Mouse (Mus musculus) kidney, embryonic 15.5 days (tissue): ENCODE data around the gene Sspn. TPM values are rescaled to one million over a fixed set of nuclear protein-coding genes. Genes with fewer than 3 reads are reported as not detected.

ENCODE experiments used
- ATAC-seq: fragments of 200-750 bp; cut with Nextera tagmentation; replicated peaks from 2 replicates; pipeline ENCODE4 v1.8.0; 2017; ENCODE audit warnings: moderate TSS enrichment; ENCODE audit not compliant: low FRiP score
- H3K27ac ChIP-seq: fragments of 300-500 bp; sonication (generic); 2 replicates; pipeline ENCODE4 v1.5.1; 2015; ENCODE audit warnings: mild to moderate bottlenecking, inconsistent platforms
- H3K27me3 ChIP-seq: fragments of 300-500 bp; sonication (generic); 2 replicates; pipeline ENCODE4 v1.6.1; 2015; ENCODE audit warnings: inconsistent platforms
- H3K36me3 ChIP-seq: fragments of 300-500 bp; sonication (generic); 2 replicates; pipeline ENCODE4 v1.6.1; 2015; ENCODE audit warnings: inconsistent platforms
- H3K4me1 ChIP-seq: fragments of 300-500 bp; sonication (generic); 2 replicates; pipeline ENCODE4 v1.6.1; 2015; ENCODE audit warnings: inconsistent platforms
- H3K4me2 ChIP-seq: fragments of 300-500 bp; sonication (generic); 2 replicates; pipeline ENCODE4 v1.6.1; 2015; ENCODE audit warnings: moderate library complexity, mild to moderate bottlenecking, inconsistent platforms
- H3K4me3 ChIP-seq: fragments of 300-500 bp; sonication (generic); replicated peaks from 2 replicates; pipeline ENCODE4 v1.5.1; 2015; ENCODE audit warnings: mild to moderate bottlenecking, inconsistent platforms
- H3K9ac ChIP-seq: fragments of 300-500 bp; sonication (generic); 2 replicates; pipeline ENCODE4 v1.6.1; 2015; ENCODE audit warnings: mild to moderate bottlenecking, inconsistent platforms
- H3K9me3 ChIP-seq: fragments of 300-500 bp; sonication (generic); replicated peaks from 2 replicates; pipeline ENCODE4 v1.6.1; 2016; ENCODE audit warnings: inconsistent platforms
- WGBS: fragments of 180-500 bp; shearing (Covaris S2); methylation state at CpG from one replicate; pipeline ENCODE4 v1.1.7; 2015; ENCODE audit warnings: mixed read lengths; 5-methylcytosine and 5-hydroxymethylcytosine counted together
- polyA plus RNA-seq: library from polyadenylated mRNA; unstranded; fragments of >200 nt; fragmentation: Nextera tagmentation; extraction: Ambion mirVana; gene quantifications from 2 replicates; pipeline ENCODE4 v1.2.1, GENCODE M21; 2015

Gene Sspn
- polyA plus RNA-seq, result 10.2 and 11.8 TPM in 2 replicates

GRCm38 (mm10) chr6:145931341-145931740 is at the start of gene Sspn:
TSS of gene Sspn (plus strand) at chr6:145931641.
- Histone ChIP-seq H3K27ac (no peak within 1 kb of the TSS), H3K4me1 (peaks cover 20% of the 10 kb centered on the region), H3K36me3 (no peaks in the 10 kb centered on the region), H3K9ac (no peak within 1 kb of the TSS), H3K4me3 (no peak within 1 kb of the TSS), H3K4me2 (no peak within 1 kb of the TSS), H3K27me3 (no peaks in the 10 kb centered on the region), H3K9me3 (no peaks in the 10 kb centered on the region)
- WGBS, result 81% methylated on average over 3 of the region's 3 CpGs
- ATAC-seq, result no peak

GRCm38 (mm10) chr6:145883010-145883409 is 48.4 kb upstream of the Sspn start:
- no peak overlapping the region for H3K4me2 ChIP-seq
- no peaks in the 10 kb centered on the region for H3K27me3 ChIP-seq
- 48% methylated on average over 1 of the region's 1 CpGs for WGBS
- H3K9me3 ChIP-seq, result no peaks in the 10 kb centered on the region
- ATAC-seq, result no peak
- H3K27ac ChIP-seq, result no peak overlapping the region
- H3K9ac ChIP-seq, result no peak overlapping the region
- no peaks in the 10 kb centered on the region for H3K4me1 ChIP-seq
- no peaks in the 10 kb centered on the region for H3K36me3 ChIP-seq
- H3K4me3 ChIP-seq, result no peak overlapping the region

DNA sequence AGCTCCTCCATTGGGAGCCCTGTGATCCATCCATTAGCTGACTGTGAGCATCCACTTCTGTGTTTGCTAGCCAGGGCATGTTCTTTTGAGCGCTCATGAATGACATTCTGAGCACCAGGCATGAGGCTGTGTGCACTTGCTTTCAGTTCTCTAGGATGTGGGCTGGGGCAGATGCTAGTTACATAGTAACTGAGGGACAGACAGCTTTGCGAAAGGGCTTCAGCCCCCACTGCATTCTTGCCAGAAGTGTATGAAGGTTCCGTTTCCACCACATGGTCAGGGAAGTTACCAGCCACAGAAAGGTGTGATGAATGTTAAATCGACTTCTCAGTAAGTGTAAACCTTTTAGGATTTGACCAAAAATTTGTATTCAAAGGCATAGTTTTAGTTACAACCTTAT is 47.8 kb upstream of the Sspn start:
- Histone ChIP-seq H3K9me3 (no peaks in the 10 kb centered on the region), H3K4me2 (no peak overlapping the region), H3K27ac (no peak overlapping the region), H3K36me3 (no peaks in the 10 kb centered on the region), H3K4me1 (no peaks in the 10 kb centered on the region), H3K9ac (no peak overlapping the region), H3K27me3 (no peaks in the 10 kb centered on the region), H3K4me3 (no peak overlapping the region)
- 68% methylated on average over 4 of the region's 4 CpGs for WGBS
- no peak for ATAC-seq

DNA sequence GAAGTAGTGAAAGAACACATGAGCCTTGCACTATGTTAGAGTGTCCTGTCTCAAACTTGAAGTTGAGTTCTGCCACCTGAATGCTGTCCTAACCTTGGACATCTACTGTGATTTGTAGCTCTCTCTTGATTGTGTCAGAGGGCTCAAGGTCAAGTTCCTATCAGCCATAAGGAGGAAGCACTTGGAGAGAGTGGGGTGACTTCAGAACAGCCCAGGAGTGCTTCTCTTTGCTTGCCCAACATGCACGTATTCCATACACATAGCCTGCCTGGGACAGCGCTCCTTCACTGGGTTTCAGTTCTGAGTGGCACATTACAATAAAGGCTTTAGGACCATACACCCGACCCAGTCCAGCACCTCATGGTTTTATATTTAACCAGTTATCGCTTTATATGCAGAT is 46.4 kb upstream of the Sspn start:
- Histone ChIP-seq H3K27me3 (no peaks in the 10 kb centered on the region), H3K36me3 (no peaks in the 10 kb centered on the region), H3K27ac (no peak overlapping the region), H3K4me1 (no peaks in the 10 kb centered on the region), H3K9me3 (no peaks in the 10 kb centered on the region), H3K9ac (no peak overlapping the region), H3K4me3 (no peak overlapping the region), H3K4me2 (no peak overlapping the region)
- WGBS, result 77% methylated on average over 4 of the region's 4 CpGs
- ATAC-seq, result no peak

DNA sequence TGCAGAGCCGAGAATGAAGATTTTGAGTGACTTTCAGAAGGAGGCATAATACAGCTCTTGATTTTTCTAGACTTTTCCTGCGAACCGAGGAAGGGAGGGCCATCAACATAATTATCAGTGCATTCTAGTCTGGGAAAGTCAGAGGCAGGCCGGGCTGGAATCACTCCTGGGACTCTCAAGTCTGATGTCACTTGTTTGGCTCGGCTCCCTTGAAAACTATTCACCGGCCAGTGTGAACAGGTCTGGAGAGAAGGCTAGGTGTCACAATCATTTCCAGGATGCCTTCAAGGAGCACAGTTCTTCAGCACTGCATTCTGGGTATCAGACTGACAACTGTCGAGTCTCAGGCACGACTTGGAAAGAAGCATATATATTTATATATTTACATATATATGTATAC is 45.2 kb upstream of the Sspn start:
- 63% methylated on average over 8 of the region's 8 CpGs for WGBS
- H3K4me3 ChIP-seq, result no peak overlapping the region

GRCm38 (mm10) chr6:145887719-145888118 is 43.7 kb upstream of the Sspn start:
- Histone ChIP-seq H3K27ac (no peak overlapping the region), H3K36me3 (no peaks in the 10 kb centered on the region), H3K4me1 (no peaks in the 10 kb centered on the region), H3K4me2 (no peak overlapping the region), H3K9ac (no peak overlapping the region), H3K4me3 (no peak overlapping the region), H3K27me3 (no peaks in the 10 kb centered on the region), H3K9me3 (no peaks in the 10 kb centered on the region)
- 75% methylated on average over 6 of the region's 6 CpGs for WGBS
- ATAC-seq, result no peak

More for the DNA sequence above, 45.2 kb upstream of the Sspn start:
- H3K9ac ChIP-seq, result no peak overlapping the region
- no peaks in the 10 kb centered on the region for H3K9me3 ChIP-seq
- H3K27me3 ChIP-seq, result no peaks in the 10 kb centered on the region
- no peaks in the 10 kb centered on the region for H3K4me1 ChIP-seq
- H3K27ac ChIP-seq, result no peak overlapping the region
- no peak for ATAC-seq
- H3K4me2 ChIP-seq, result no peak overlapping the region
- no peaks in the 10 kb centered on the region for H3K36me3 ChIP-seq

GRCm38 (mm10) chr6:145891951-145892350 is 39.5 kb upstream of the Sspn start:
- no peak for ATAC-seq
- 83% methylated on average over 11 of the region's 11 CpGs for WGBS
- Histone ChIP-seq H3K27me3 (no peaks in the 10 kb centered on the region), H3K4me1 (no peaks in the 10 kb centered on the region), H3K36me3 (no peaks in the 10 kb centered on the region), H3K9me3 (no peaks in the 10 kb centered on the region), H3K9ac (no peak overlapping the region), H3K4me2 (no peak overlapping the region), H3K4me3 (no peak overlapping the region), H3K27ac (no peak overlapping the region)

GRCm38 (mm10) chr6:145892381-145893265 is 38.8 kb upstream of the Sspn start:
- WGBS, result 91% methylated on average over 20 of the region's 20 CpGs
- no peak for ATAC-seq

GRCm38 (mm10) chr6:145893366-145894021 is 37.9 kb upstream of the Sspn start:
- Histone ChIP-seq H3K27me3 (no peaks in the 10 kb centered on the region), H3K4me1 (no peaks in the 10 kb centered on the region), H3K9me3 (no peaks in the 10 kb centered on the region), H3K9ac (no peak overlapping the region), H3K27ac (no peak overlapping the region), H3K36me3 (no peaks in the 10 kb centered on the region), H3K4me3 (no peak overlapping the region), H3K4me2 (no peak overlapping the region)
- no peak for ATAC-seq
- 86% methylated on average over 13 of the region's 13 CpGs for WGBS

More at GRCm38 (mm10) chr6:145892381-145893265, 38.8 kb upstream of the Sspn start:
- H3K36me3 ChIP-seq, result no peaks in the 10 kb centered on the region
- no peak overlapping the region for H3K4me2 ChIP-seq
- H3K27ac ChIP-seq, result no peak overlapping the region
- H3K4me3 ChIP-seq, result no peak overlapping the region
- no peaks in the 10 kb centered on the region for H3K27me3 ChIP-seq
- no peaks in the 10 kb centered on the region for H3K4me1 ChIP-seq
- no peaks in the 10 kb centered on the region for H3K9me3 ChIP-seq
- no peak overlapping the region for H3K9ac ChIP-seq

GRCm38 (mm10) chr6:145894669-145895342 is 36.6 kb upstream of the Sspn start:
- 64% methylated on average over 8 of the region's 8 CpGs for WGBS
- no peaks in the 10 kb centered on the region for H3K4me1 ChIP-seq
- H3K27me3 ChIP-seq, result no peaks in the 10 kb centered on the region
- no peaks in the 10 kb centered on the region for H3K36me3 ChIP-seq
- no peak overlapping the region for H3K9ac ChIP-seq
- H3K4me3 ChIP-seq, result no peak overlapping the region
- ATAC-seq, result no peak
- no peak overlapping the region for H3K27ac ChIP-seq
- no peak overlapping the region for H3K4me2 ChIP-seq
- no peaks in the 10 kb centered on the region for H3K9me3 ChIP-seq

DNA sequence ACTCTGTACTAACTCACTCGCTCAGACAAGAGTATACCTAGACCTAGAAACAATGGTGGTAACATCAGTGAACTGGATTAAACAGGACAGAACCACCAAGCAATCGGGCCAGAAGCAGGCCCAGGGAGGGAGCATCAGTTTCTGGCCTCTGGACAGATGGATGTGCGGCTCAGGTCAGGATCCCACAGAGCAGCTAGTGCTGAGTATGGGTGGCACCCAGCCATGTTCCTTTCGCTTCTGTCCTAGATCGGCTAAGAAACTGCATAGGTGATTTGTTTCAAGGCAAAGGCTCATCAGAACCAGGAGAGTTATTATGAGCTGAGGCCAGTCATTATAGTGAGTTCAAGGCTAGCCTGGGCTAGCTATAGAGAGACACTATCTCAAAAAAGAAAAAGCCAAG is 27.3 kb upstream of the Sspn start:
- Histone ChIP-seq H3K27ac (no peak overlapping the region), H3K36me3 (no peaks in the 10 kb centered on the region), H3K4me3 (no peak overlapping the region), H3K9ac (no peak overlapping the region), H3K27me3 (no peaks in the 10 kb centered on the region), H3K4me1 (0 out of 2 replicates have a peak, but pooled peaks cover 3% of the 10 kb centered on the region), H3K9me3 (no peaks in the 10 kb centered on the region), H3K4me2 (no peak overlapping the region)
- 94% methylated on average over 5 of the region's 5 CpGs for WGBS
- ATAC-seq, result no peak

DNA sequence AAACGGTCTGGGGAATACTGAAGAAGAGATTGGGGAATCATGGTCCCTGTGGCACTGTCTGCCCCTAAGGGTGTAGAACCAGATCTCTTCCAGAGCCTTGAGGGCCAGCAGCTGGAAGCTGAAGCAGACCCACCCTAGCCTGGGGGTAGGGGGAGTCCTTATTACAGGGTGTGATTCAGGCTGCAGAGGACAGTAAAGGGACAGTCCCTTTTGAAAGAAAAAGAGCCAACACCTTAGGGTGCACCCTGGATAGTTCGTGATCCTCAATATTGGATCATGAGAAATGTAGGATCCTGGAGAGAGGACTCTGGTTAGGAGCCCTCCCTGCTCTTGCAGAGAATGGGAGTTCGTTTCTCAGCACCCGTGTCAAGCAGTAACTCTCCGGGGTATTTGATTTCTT is 26.8 kb upstream of the Sspn start:
- no peaks in the 10 kb centered on the region for H3K9me3 ChIP-seq
- H3K9ac ChIP-seq, result no peak overlapping the region
- ATAC-seq, result no peak
- H3K27ac ChIP-seq, result no peak overlapping the region
- H3K4me3 ChIP-seq, result no peak overlapping the region
- 73% methylated on average over 5 of the region's 5 CpGs for WGBS
- no peak overlapping the region for H3K4me2 ChIP-seq
- no peaks in the 10 kb centered on the region for H3K36me3 ChIP-seq
- H3K27me3 ChIP-seq, result no peaks in the 10 kb centered on the region
- H3K4me1 ChIP-seq, result 0 out of 2 replicates have a peak, but pooled peaks cover 3% of the 10 kb centered on the region
